Mouse (Mus musculus) neural tube, embryonic 13.5 days (tissue): ENCODE data around the gene Tal1. TPM values are rescaled to one million over a fixed set of nuclear protein-coding genes. Genes with fewer than 3 reads are reported as not detected.

Experiments
- ATAC-seq: fragments of 200-750 bp; cut with Nextera tagmentation; 2 replicates; pipeline ENCODE4 v1.8.0; 2017; ENCODE audit warnings: low read depth, mild to moderate bottlenecking, moderate TSS enrichment, moderate library complexity
- H3K27ac ChIP-seq: fragments of 300-500 bp; sonication (generic); replicated peaks from 2 replicates; pipeline ENCODE4 v1.5.1; 2015; ENCODE audit warnings: moderate library complexity, mild to moderate bottlenecking, inconsistent platforms
- H3K27me3 ChIP-seq: fragments of 300-500 bp; sonication (generic); 2 replicates; pipeline ENCODE4 v1.6.1; 2015; ENCODE audit warnings: mild to moderate bottlenecking, inconsistent platforms
- H3K36me3 ChIP-seq: fragments of 300-500 bp; sonication (generic); 2 replicates; pipeline ENCODE4 v1.6.1; 2015; ENCODE audit warnings: mild to moderate bottlenecking, inconsistent platforms
- H3K4me1 ChIP-seq: fragments of 300-500 bp; sonication (generic); replicated peaks from 2 replicates; pipeline ENCODE4 v1.6.1; 2015; ENCODE audit warnings: inconsistent platforms
- H3K4me2 ChIP-seq: fragments of 300-500 bp; sonication (generic); 2 replicates; pipeline ENCODE4 v1.6.1; 2015; ENCODE audit warnings: inconsistent platforms, mild to moderate bottlenecking, moderate library complexity
- H3K4me3 ChIP-seq: fragments of 300-500 bp; sonication (generic); 2 replicates; pipeline ENCODE4 v1.5.1; 2015; ENCODE audit warnings: mild to moderate bottlenecking, inconsistent platforms
- H3K9ac ChIP-seq: fragments of 300-500 bp; sonication (generic); 2 replicates; pipeline ENCODE4 v1.6.1; 2015; ENCODE audit warnings: moderate library complexity, mild to moderate bottlenecking, inconsistent platforms
- H3K9me3 ChIP-seq: fragments of 300-500 bp; sonication (generic); 2 replicates; pipeline ENCODE4 v1.6.1; 2016; ENCODE audit warnings: inconsistent platforms
- WGBS: fragments of 180-500 bp; shearing (Covaris S2); methylation state at CpG from one replicate; pipeline ENCODE4 v1.1.7; 2015; 5-methylcytosine and 5-hydroxymethylcytosine counted together
- polyA plus RNA-seq: library from polyadenylated mRNA; unstranded; fragments of >200 nt; fragmentation: Nextera tagmentation; extraction: Ambion mirVana; gene quantifications from 2 replicates; pipeline ENCODE4 v1.2.1, GENCODE M21; 2015

Gene Tal1
- polyA plus RNA-seq: 1.9 and 2.0 TPM in 2 replicates

DNA sequence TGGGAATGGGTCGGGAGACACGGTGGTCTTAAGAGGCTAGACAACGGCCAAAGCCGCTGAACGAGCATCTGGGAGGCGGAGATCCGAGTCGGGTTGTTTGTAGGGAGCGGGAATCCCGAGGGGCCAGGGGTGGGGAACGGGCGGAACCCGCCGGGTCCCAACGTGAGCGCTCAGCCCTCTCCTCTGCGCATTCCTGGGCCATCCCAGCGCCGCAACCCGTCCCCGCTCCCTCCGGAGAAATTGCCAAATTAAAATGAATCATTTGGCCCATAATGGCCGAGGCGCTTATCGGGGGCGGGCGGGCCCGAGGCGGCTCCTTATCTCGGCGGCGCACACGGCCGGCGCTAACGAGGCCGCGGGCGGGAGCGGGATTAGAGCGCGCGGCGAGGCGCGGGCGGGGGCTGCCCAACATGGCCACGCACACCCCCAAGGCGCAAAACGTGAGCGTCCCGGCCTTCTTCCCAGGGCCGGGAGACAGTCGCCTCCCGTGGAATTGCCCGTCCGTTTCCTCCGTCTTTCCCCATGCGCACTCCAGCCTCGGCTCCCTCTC, at the start of gene Tal1:
Tal1 (plus strand) TSS at position 56 of the 550 bp plus-strand sequence.
- Histone ChIP-seq H3K9ac (peak within 1 kb of the TSS; percentile 49), H3K36me3 (no peaks in the 10 kb centered on the region), H3K4me1 (peaks cover 22% of the 10 kb centered on the region), H3K27me3 (peaks cover 98% of the 10 kb centered on the region), H3K27ac (peak within 1 kb of the TSS; percentile 65), H3K4me2 (peak within 1 kb of the TSS; percentile 47), H3K9me3 (no peaks in the 10 kb centered on the region), H3K4me3 (peak within 1 kb of the TSS; percentile 30)
- ATAC-seq: peak; percentile 41
- under 1% methylated on average over 60 of the region's 60 CpGs for WGBS

DNA sequence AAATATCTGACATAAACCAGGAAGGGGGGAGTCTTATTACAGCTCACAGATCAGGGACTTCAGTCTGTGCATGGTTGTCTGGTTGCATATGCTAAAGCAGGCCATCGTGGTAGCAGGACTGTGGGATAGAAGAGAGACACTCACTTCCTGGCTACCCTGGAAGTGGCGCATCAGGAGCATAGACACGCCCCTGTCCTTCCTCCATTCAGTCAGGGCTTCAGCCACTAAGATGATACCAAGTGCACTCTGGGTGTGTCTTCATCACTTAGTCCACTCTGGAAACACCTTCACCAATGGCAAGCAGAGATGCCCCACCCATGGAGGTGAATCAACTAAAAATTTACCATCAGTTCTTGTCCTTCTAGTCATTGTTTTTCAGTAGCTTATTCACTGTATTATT, 42.0 kb upstream of the Tal1 start:
- 95% methylated on average over 3 of the region's 3 CpGs for WGBS
- Histone ChIP-seq H3K9me3 (no peaks in the 10 kb centered on the region), H3K27me3 (no peaks in the 10 kb centered on the region), H3K27ac (no peak overlapping the region), H3K4me3 (no peak overlapping the region), H3K9ac (no peak overlapping the region), H3K36me3 (no peaks in the 10 kb centered on the region), H3K4me1 (no peaks in the 10 kb centered on the region), H3K4me2 (no peak overlapping the region)
- no peak for ATAC-seq

DNA sequence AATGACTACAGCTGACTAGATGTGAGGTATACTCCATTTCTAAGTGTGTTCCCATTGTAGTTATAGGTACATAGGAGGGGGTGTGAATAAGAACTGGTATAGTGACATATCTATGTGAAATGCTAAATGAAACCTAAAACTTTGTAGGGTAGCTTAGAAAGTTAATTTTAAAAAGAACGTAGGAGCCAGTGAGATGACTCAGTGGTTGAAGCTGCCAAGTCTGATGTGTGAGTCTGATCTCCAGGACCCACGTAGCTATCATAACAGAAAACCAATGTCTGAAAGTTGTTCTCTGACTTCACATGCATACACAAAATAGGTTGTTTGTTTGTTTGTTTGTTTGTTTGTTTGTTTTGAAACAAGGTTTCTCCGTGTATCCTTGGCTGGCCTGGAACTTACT, 36.2 kb upstream of the Tal1 start:
- Histone ChIP-seq H3K27me3 (no peaks in the 10 kb centered on the region), H3K27ac (no peak overlapping the region), H3K4me3 (no peak overlapping the region), H3K4me1 (no peaks in the 10 kb centered on the region), H3K9me3 (no peaks in the 10 kb centered on the region), H3K36me3 (peaks cover 13% of the 10 kb centered on the region), H3K4me2 (no peak overlapping the region), H3K9ac (no peak overlapping the region)
- WGBS: 97% methylated on average over 3 of the region's 3 CpGs
- ATAC-seq: no peak

DNA sequence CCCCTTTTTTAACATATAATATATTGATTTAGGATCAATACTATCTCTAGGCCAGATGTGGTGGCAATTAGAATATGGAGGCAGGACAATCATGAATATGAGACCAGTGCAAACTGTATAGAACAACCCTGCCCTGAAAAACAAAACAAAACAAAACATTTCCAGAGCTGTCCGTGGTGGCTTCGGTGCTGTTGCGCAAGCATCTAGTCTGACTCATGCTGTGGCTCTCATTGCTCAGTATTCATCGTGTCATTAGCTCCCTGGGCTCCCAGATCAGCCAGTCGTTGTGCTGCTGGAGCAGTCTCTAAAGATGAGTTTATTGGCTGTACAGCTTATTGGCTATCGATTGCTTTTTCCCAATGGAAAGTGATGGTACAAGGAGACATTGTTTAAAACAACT, 21.2 kb upstream of the Tal1 start:
- no peak for ATAC-seq
- H3K27ac ChIP-seq: no peak overlapping the region
- no peaks in the 10 kb centered on the region for H3K27me3 ChIP-seq
- no peak overlapping the region for H3K4me3 ChIP-seq
- H3K36me3 ChIP-seq: 0 out of 2 replicates have a peak, but pooled peaks cover 5% of the 10 kb centered on the region
- no peak overlapping the region for H3K4me2 ChIP-seq
- no peaks in the 10 kb centered on the region for H3K4me1 ChIP-seq
- H3K9ac ChIP-seq: no peak overlapping the region
- WGBS: 63% methylated on average over 6 of the region's 6 CpGs
- H3K9me3 ChIP-seq: no peaks in the 10 kb centered on the region

DNA sequence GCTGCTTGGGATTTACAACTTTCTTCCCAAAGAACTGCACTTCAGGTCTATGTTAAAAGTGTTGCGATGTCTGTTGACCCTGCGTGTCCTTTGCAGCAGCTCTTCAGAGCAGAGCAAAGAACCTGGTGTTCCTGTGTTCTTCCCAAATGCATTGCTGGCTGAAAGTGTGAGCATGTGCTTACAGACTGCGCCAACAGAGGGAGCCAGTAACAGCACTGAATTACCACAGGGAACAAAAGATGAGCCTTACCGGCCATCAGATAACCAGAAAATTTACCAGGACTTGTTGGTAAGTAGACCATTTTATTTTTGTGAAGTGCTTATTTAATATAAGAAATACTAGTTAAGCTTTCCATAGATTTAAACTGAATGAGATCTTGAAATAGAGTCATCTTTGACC, 18.0 kb upstream of the Tal1 start:
- ATAC-seq: no peak
- 37% methylated on average over 4 of the region's 4 CpGs for WGBS

DNA sequence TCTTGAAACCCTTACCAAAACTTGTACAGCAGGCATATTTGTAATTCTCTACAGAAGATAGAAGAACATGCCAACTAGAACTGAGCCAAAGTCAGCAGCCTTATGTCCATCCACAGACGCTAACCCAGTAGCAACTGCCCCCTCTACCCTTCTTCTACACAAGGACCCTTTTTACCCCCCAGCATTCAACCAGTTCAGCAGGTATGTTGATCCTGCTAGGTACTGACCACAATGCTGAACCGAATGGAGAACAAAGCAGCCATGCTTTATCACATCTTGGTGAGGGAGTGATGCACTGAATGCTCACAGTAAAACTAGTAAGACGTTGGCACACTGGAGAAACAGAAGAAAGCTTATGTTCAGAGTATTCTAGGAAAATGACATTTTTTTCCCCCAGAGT, 10.6 kb upstream of the Tal1 start:
- peaks cover 4% of the 10 kb centered on the region; the same call in 1 of the 2 replicates for H3K36me3 ChIP-seq
- WGBS: 89% methylated on average over 3 of the region's 3 CpGs

More for the DNA sequence above, 18.0 kb upstream of the Tal1 start:
- Histone ChIP-seq H3K36me3 (peaks cover 8% of the 10 kb centered on the region; the same call in 1 of the 2 replicates), H3K4me2 (no peak overlapping the region), H3K27ac (no peak overlapping the region), H3K9ac (no peak overlapping the region), H3K9me3 (no peaks in the 10 kb centered on the region), H3K4me3 (no peak overlapping the region), H3K4me1 (no peaks in the 10 kb centered on the region), H3K27me3 (no peaks in the 10 kb centered on the region)

DNA sequence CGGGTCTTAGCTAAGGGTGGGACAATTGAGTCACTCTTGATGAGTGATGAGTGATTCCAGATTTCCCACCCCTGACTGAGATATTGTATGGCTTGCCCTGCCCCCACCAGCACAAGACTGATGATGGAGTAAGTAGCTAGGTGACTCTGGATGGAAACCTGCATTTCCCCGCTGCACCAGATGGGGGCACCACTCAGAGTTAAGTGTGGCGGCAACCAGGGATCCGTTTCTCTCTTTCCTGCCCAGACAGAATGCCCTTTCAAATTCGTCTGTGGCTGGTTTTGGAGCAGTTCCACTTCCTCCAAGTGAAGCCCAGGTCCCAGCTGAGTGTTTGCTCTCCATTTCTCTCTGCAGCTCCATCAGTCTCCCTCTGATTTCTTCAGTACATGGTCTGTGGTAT, 8.5 kb upstream of the Tal1 start:
- ATAC-seq: no peak

More for the DNA sequence above, 10.6 kb upstream of the Tal1 start:
- H3K27me3 ChIP-seq: peaks cover 34% of the 10 kb centered on the region
- H3K4me1 ChIP-seq: no peaks in the 10 kb centered on the region
- H3K9me3 ChIP-seq: no peaks in the 10 kb centered on the region
- H3K4me2 ChIP-seq: no peak overlapping the region
- no peak overlapping the region for H3K9ac ChIP-seq
- no peak overlapping the region for H3K27ac ChIP-seq
- ATAC-seq: no peak
- H3K4me3 ChIP-seq: no peak overlapping the region

DNA sequence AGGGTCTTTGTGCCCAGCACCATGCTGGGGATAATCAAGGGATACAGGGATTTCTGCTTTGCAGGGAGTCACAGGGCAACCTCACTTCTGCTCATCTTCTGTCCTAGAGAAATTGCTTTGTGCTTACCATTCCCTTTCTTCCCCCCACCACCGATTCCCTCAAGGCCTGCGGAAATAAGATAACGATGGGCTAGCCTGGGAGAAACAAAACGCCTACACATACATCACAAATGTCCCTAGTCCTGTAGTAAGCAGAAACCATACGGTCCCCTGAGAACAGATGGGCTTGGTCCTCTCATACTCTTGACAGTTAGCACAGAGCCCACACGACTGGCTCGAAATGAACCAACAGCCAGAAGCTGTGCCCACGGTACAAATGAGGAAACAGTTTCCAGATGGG, 8.0 kb upstream of the Tal1 start:
- 74% methylated on average over 8 of the region's 8 CpGs for WGBS
- ATAC-seq: no peak
- no peak overlapping the region for H3K9ac ChIP-seq
- H3K27me3 ChIP-seq: peaks cover 59% of the 10 kb centered on the region
- H3K36me3 ChIP-seq: no peaks in the 10 kb centered on the region
- H3K4me2 ChIP-seq: no peak overlapping the region
- H3K4me3 ChIP-seq: no peak overlapping the region
- H3K27ac ChIP-seq: no peak overlapping the region
- H3K4me1 ChIP-seq: peaks cover 6% of the 10 kb centered on the region; the same call in 1 of the 2 replicates
- H3K9me3 ChIP-seq: no peaks in the 10 kb centered on the region

More for the DNA sequence above, 8.5 kb upstream of the Tal1 start:
- Histone ChIP-seq H3K9me3 (no peaks in the 10 kb centered on the region), H3K4me1 (peaks cover 4% of the 10 kb centered on the region; the same call in 1 of the 2 replicates), H3K4me2 (no peak overlapping the region), H3K9ac (no peak overlapping the region), H3K36me3 (no peaks in the 10 kb centered on the region), H3K27me3 (peaks cover 55% of the 10 kb centered on the region), H3K4me3 (no peak overlapping the region), H3K27ac (no peak overlapping the region)
- 4% methylated on average over 5 of the region's 5 CpGs for WGBS

DNA sequence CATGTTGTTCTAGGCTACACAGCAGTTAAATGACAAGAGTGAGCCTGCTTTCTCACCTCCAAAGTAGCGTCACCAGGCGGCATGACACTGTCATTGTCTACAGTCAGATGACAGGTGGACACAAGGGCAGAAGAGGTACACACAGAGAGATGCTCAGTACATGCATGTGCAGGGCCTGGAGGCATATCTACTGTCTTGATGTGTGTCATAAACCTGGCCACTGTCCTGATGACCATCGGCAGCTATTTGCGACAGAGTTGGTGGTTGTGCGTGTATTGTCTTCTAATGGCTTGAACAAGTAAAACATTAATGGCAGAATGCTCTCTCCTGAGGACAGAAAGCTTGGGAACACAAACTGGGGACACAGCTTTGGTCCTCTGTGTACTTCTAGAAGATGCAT, 5.0 kb upstream of the Tal1 start:
- Histone ChIP-seq H3K36me3 (no peaks in the 10 kb centered on the region), H3K27ac (no peak overlapping the region), H3K4me1 (peaks cover 7% of the 10 kb centered on the region), H3K4me3 (no peak overlapping the region), H3K9me3 (no peaks in the 10 kb centered on the region), H3K4me2 (no peak overlapping the region), H3K27me3 (peaks cover 90% of the 10 kb centered on the region), H3K9ac (no peak overlapping the region)
- no peak for ATAC-seq
- WGBS: 70% methylated on average over 5 of the region's 5 CpGs

DNA sequence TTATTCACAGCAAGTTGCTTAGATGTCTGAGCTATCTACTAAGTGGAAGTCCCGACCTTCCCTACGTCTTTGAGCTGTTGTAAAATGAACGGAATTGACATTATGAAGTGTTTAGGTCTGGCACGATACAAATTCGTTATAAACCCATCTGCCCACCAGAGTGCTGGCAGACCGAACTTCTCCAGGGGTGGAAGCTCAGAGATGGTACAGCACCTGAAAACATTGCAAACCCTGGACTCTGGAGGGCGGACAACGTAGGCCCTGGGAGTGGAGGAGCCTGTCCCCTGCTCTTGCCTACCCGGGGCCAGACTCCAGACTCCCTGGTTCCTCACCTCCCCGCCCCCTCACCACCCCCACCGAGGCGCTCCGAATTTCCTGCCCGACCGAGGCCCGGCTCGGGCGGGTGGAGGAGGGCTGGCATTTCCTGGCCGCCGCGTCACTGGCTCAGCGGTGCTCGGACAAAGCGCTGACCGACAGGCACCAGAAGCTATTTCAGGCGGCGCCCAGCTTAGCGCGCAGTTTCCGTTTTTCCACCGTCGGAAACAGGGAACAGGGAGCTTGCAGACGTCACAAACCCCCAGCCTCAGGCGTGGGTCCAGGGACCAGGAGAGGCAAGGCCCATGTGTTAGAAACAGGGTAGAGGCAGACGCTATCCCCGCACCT, 3.8 kb upstream of the Tal1 start:
- ATAC-seq: 0 out of 2 replicates have a peak, but pooled peaks have one; percentile 36
- Histone ChIP-seq H3K36me3 (no peaks in the 10 kb centered on the region), H3K9ac (no peak overlapping the region), H3K9me3 (no peaks in the 10 kb centered on the region), H3K4me1 (peaks cover 19% of the 10 kb centered on the region), H3K27ac (no peak overlapping the region), H3K4me2 (peak overlapping the region; percentile 40), H3K4me3 (peak overlapping the region; percentile 22), H3K27me3 (peaks cover 97% of the 10 kb centered on the region)
- WGBS: under 1% methylated on average over 36 of the region's 36 CpGs

DNA sequence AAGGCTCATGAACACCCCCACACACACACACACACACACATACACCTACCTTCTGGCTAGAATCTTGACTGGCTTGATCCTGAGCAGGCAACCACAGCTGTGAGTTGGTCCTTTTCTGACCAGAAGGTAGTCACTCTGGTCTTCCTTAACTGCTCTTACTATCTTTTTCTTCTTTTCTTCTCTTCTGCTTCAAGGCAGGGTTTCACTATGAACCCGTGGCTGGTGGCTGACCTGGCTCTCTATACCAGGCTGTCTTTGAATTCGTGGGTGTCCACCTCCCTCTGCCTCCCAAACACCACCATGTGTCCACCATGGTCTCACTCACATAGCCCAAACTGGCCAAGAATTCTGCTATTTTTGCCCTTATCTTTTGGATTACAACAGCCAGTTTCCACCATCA, 1.2 kb upstream of the Tal1 start:
- peaks cover 98% of the 10 kb centered on the region for H3K27me3 ChIP-seq
- H3K27ac ChIP-seq: no peak overlapping the region
- no peaks in the 10 kb centered on the region for H3K36me3 ChIP-seq
- 8% methylated on average over 2 of the region's 2 CpGs for WGBS
- no peak overlapping the region for H3K9ac ChIP-seq
- no peak overlapping the region for H3K4me2 ChIP-seq
- peaks cover 22% of the 10 kb centered on the region for H3K4me1 ChIP-seq
- H3K9me3 ChIP-seq: no peaks in the 10 kb centered on the region
- H3K4me3 ChIP-seq: no peak overlapping the region
- no peak for ATAC-seq

DNA sequence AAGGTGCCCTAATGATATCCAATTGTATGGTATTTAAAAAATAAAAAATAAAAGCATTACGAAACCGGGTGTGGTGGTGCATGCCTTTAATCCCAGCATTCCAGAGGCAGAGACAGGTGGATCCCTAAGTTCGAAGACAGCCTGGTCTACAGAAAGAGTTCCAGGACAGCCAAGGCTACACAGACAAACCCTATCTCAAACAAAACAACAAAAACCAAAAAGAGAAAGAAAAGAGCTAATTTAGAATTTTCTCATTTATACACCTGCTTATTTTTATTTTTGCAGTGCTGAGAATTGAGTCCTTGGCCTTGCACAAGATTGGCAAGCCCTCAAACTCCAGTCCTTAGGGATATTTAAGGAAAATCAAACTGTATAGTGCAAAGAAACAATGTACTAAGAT, 535 bp upstream of the Tal1 start:
- Histone ChIP-seq H3K27ac (0 out of 2 replicates have a peak overlapping the region, but pooled peaks have one; percentile 65), H3K4me3 (no peak overlapping the region), H3K4me2 (peak overlapping the region; percentile 47)

More for the DNA sequence above, 535 bp upstream of the Tal1 start:
- Histone ChIP-seq H3K4me1 (peaks cover 22% of the 10 kb centered on the region), H3K36me3 (no peaks in the 10 kb centered on the region), H3K27me3 (peaks cover 98% of the 10 kb centered on the region), H3K9ac (no peak overlapping the region), H3K9me3 (no peaks in the 10 kb centered on the region)
- ATAC-seq: no peak
- 15% methylated on average over 3 of the region's 3 CpGs for WGBS
